Mouse (Mus musculus) limb, embryonic 14.5 days (tissue): ENCODE measurements around the gene AI661453. TPM values are rescaled to one million over a fixed set of nuclear protein-coding genes. Genes with fewer than 3 reads are reported as not detected.
A peak's percentile ranks its signal among the peaks of the same experiment; 100 is the strongest.
"Not testable (repeated sequence)": the region's sequence is repeated elsewhere in the genome, so short reads cannot be mapped to it uniquely, and the experiment has no call there.

Experiments
- ATAC-seq: fragments of 200-750 bp; cut with Nextera tagmentation; 2 replicates; pipeline ENCODE4 v1.8.0; 2017; ENCODE audit warnings: low read depth, moderate number of reproducible peaks, moderate TSS enrichment; ENCODE audit not compliant: low FRiP score
- DNase-seq: peaks from one replicate; pipeline ENCODE4 v3.0.0-alpha.2; 2015; ENCODE audit warnings: low spot score
- H3K27ac ChIP-seq: fragments of 300-500 bp; sonication (generic); replicated peaks from 2 replicates; pipeline ENCODE4 v1.5.1; 2014; ENCODE audit warnings: low read depth, mild to moderate bottlenecking, low read length, moderate library complexity, mixed read lengths
- H3K27me3 ChIP-seq: fragments of 300-500 bp; sonication (generic); 2 replicates; pipeline ENCODE4 v1.6.1; 2014; ENCODE audit warnings: low read length, mixed read lengths; ENCODE audit not compliant: control insufficient read depth, insufficient read depth
- H3K36me3 ChIP-seq: fragments of 300-500 bp; sonication (generic); 2 replicates; pipeline ENCODE4 v1.6.1; 2014; ENCODE audit warnings: mild to moderate bottlenecking, low read length, moderate library complexity, mixed read lengths; ENCODE audit not compliant: control insufficient read depth, insufficient read depth
- H3K4me1 ChIP-seq: fragments of 300-500 bp; sonication (generic); 2 replicates; pipeline ENCODE4 v1.6.1; 2014; ENCODE audit warnings: antibody characterized with exemption, low read length, mixed read lengths; ENCODE audit not compliant: control insufficient read depth, insufficient read depth
- H3K4me2 ChIP-seq: fragments of 300-500 bp; sonication (generic); replicated peaks from 2 replicates; pipeline ENCODE4 v1.6.1; 2014; ENCODE audit warnings: low read depth, mild to moderate bottlenecking, low read length, moderate library complexity; ENCODE audit not compliant: severe bottlenecking
- H3K4me3 ChIP-seq: fragments of 300-500 bp; sonication (generic); replicated peaks from 2 replicates; pipeline ENCODE4 v1.5.1; 2014; ENCODE audit warnings: low read length
- H3K9ac ChIP-seq: fragments of 300-500 bp; sonication (generic); 2 replicates; pipeline ENCODE4 v1.6.1; 2014; ENCODE audit warnings: mild to moderate bottlenecking, low read depth, low read length, moderate library complexity; ENCODE audit not compliant: severe bottlenecking
- H3K9me3 ChIP-seq: fragments of 300-500 bp; sonication (generic); 2 replicates; pipeline ENCODE4 v1.6.1; 2016; ENCODE audit warnings: low read length; ENCODE audit not compliant: control insufficient read depth
- POLR2A ChIP-seq: fragments of 200-500 bp; IDR thresholded peaks from 2 replicates; pipeline ENCODE4 v1.8.0; 2012; ENCODE audit warnings: inconsistent platforms, mild to moderate bottlenecking, moderate library complexity, borderline replicate concordance; ENCODE audit not compliant: insufficient read depth, insufficient read length; ENCODE audit errors: extremely low read depth
- WGBS: fragments of 180-500 bp; shearing (Covaris S2); extraction: QIAGEN DNeasy Blood & Tissue Kit; methylation state at CpG from one replicate; pipeline ENCODE4 v1.1.7; 2014; 5-methylcytosine and 5-hydroxymethylcytosine counted together
- polyA plus RNA-seq, 2 experiments: library from polyadenylated mRNA; depleted of rRNA in 1 of 2; stranded (reverse) in 1 of 2; unstranded in 1 of 2; fragments of >200 nt; fragmentation: Nextera tagmentation in 1 of 2; extraction: Ambion mirVana in 1 of 2; gene quantifications; 2 replicates each; pipeline versions ENCODE4 v1.2.1 to v1.2.3; 2012 to 2014

Gene AI661453
- polyA plus RNA-seq, 2 experiments: 2.7 to 3.4 TPM

GRCm38 (mm10) chr17:47421566-47421965, 14.8 kb upstream of the AI661453 start:
- 74% methylated on average over 3 of the region's 3 CpGs for WGBS
- Histone ChIP-seq H3K36me3 (no peaks in the 10 kb centered on the region), H3K4me3 (no peak overlapping the region), H3K27me3 (no peaks in the 10 kb centered on the region), H3K9me3 (no peaks in the 10 kb centered on the region), H3K27ac (no peak overlapping the region), H3K9ac (no peak overlapping the region), H3K4me1 (no peaks in the 10 kb centered on the region), H3K4me2 (no peak overlapping the region)
- DNase-seq (no peak), ATAC-seq (no peak)
- no peak for TF ChIP-seq POLR2A

- H3K36me3 ChIP-seq, H3K9ac ChIP-seq, H3K27me3 ChIP-seq, H3K4me3 ChIP-seq, H3K4me2 ChIP-seq, H3K9me3 ChIP-seq, ATAC-seq, H3K27ac ChIP-seq, DNase-seq, H3K4me1 ChIP-seq: not testable (repeated sequence)
- 94% methylated on average over 1 of the region's 1 CpGs for WGBS
These were observed 13.8 kb upstream of the AI661453 start for GRCm38 (mm10) chr17:47422616-47423015.

GRCm38 (mm10) chr17:47424186-47424585, 12.2 kb upstream of the AI661453 start:
- no peak for TF ChIP-seq POLR2A
- WGBS: 81% methylated on average over 6 of the region's 6 CpGs
- no peak for ATAC-seq

GRCm38 (mm10) chr17:47427316-47427715, 9.1 kb upstream of the AI661453 start:
- ATAC-seq (no peak), DNase-seq (no peak)
- no peaks in the 10 kb centered on the region for H3K36me3 ChIP-seq
- no peak overlapping the region for H3K9ac ChIP-seq
- no peak for TF ChIP-seq POLR2A
- H3K27me3 ChIP-seq: no peaks in the 10 kb centered on the region
- no peak overlapping the region for H3K4me2 ChIP-seq
- H3K4me1 ChIP-seq: no peaks in the 10 kb centered on the region
- H3K27ac ChIP-seq: no peak overlapping the region
- 66% methylated on average over 6 of the region's 6 CpGs for WGBS
- no peak overlapping the region for H3K4me3 ChIP-seq
- H3K9me3 ChIP-seq: no peaks in the 10 kb centered on the region

More at GRCm38 (mm10) chr17:47424186-47424585, 12.2 kb upstream of the AI661453 start:
- Histone ChIP-seq H3K4me1 (no peaks in the 10 kb centered on the region), H3K36me3 (no peaks in the 10 kb centered on the region), H3K4me3 (no peak overlapping the region), H3K4me2 (no peak overlapping the region), H3K9ac (no peak overlapping the region), H3K9me3 (no peaks in the 10 kb centered on the region), H3K27ac (no peak overlapping the region), H3K27me3 (no peaks in the 10 kb centered on the region)
- no peak for DNase-seq

GRCm38 (mm10) chr17:47428831-47429304, 7.5 kb upstream of the AI661453 start:
- ATAC-seq (peak; percentile 70), DNase-seq (peak; percentile 44)
- 21% methylated on average over 8 of the region's 8 CpGs for WGBS
- Histone ChIP-seq H3K4me1 (no peaks in the 10 kb centered on the region), H3K36me3 (no peaks in the 10 kb centered on the region), H3K27ac (no peak overlapping the region), H3K9ac (no peak overlapping the region), H3K9me3 (no peaks in the 10 kb centered on the region), H3K4me3 (no peak overlapping the region), H3K27me3 (no peaks in the 10 kb centered on the region), H3K4me2 (peak overlapping the region; percentile 29; the same call in 1 of the 2 replicates)
- no peak for TF ChIP-seq POLR2A

GRCm38 (mm10) chr17:47430815-47431214, 5.6 kb upstream of the AI661453 start:
- Histone ChIP-seq H3K4me3 (no peak overlapping the region), H3K9me3 (no peaks in the 10 kb centered on the region), H3K4me2 (no peak overlapping the region), H3K4me1 (no peaks in the 10 kb centered on the region), H3K9ac (no peak overlapping the region), H3K27ac (no peak overlapping the region), H3K27me3 (peaks cover 8% of the 10 kb centered on the region; the same call in 1 of the 2 replicates), H3K36me3 (no peaks in the 10 kb centered on the region)
- DNase-seq: no peak
- TF ChIP-seq POLR2A: no peak
- WGBS: 75% methylated on average over 5 of the region's 5 CpGs
- no peak for ATAC-seq
